Mouse (Mus musculus): Measurements from ENCODE around the gene Lyst. TPM values are rescaled to one million over a fixed set of nuclear protein-coding genes. Genes with fewer than 3 reads are reported as not detected.

The Lyst gene
- polyA plus RNA-seq, 1 experiment from 2014 or later: 1.1 TPM

DNA sequence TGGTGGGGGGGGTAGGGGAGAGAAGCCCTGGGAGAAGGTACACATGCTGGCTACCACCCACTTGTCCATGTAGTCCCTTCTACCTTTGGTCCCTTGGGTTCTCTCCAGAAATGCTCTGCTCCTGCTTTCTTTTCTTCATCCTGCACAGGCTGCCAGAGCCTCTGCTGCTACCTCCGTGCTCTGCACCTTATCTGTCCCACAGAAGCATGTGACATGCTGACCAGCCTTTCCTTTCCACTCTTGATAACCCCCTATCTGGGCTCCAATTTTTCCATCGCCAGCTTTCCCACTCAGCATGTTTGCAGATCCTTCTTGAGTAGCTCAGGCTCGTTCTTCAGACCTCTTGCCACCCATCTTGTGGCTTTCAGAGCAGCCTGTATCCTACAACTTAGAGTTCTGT lies 133.1 kb downstream of the Lyst start:
- ATAC-seq: no peak

DNA sequence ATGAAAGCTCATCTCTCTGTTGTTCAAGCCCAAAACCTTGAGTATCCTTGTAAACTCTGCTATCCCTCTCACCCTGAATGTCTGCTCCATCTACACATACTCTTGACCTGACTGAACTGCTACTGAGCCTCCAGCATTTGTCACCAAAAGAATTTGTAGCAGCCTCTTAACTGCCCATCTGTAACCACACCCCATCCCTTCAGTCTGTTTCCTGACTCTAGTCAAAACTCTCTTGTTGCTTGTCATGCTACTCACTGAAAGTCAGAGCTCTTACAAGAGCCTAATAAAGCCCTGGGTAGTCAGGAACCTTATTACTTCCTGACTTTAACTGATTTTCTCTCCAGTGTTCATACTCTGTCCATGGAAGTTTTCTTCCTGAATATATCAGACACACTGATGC lies 133.6 kb downstream of the Lyst start:
- H3K27me3 ChIP-seq (replicated peaks; ENCODE audit: control insufficient read depth, insufficient read depth, low read length): no peaks in the 10 kb centered on the region
- ATAC-seq: no peak
- TF ChIP-seq CTCF (IDR thresholded peaks at IDR 0.05; ENCODE audit: low read depth): no peak
- H3K27ac ChIP-seq (ENCODE audit: low read depth, low read length): no peak overlapping the region
- H3K4me3 ChIP-seq (ENCODE audit: low read depth, low read length): no peak overlapping the region
- no peak overlapping the region for H3K4me2 ChIP-seq (replicated peaks; ENCODE audit: low read depth)
- no peaks in the 10 kb centered on the region for H3K9me3 ChIP-seq (ENCODE audit: control insufficient read depth)
- H3K36me3 ChIP-seq (ENCODE audit: control insufficient read depth, insufficient read depth): no peaks in the 10 kb centered on the region
- no peak overlapping the region for H3K9ac ChIP-seq (ENCODE audit: low read depth, low read length)
- no peaks in the 10 kb centered on the region for H3K4me1 ChIP-seq (replicated peaks; ENCODE audit: control insufficient read depth, insufficient read depth, low read length)

More for the DNA sequence above, 133.1 kb downstream of the Lyst start:
- Histone ChIP-seq H3K4me1 (replicated peaks; ENCODE audit: control insufficient read depth, insufficient read depth, low read length) (no peaks in the 10 kb centered on the region), H3K4me3 (ENCODE audit: low read depth, low read length) (no peak overlapping the region), H3K27me3 (replicated peaks; ENCODE audit: control insufficient read depth, insufficient read depth, low read length) (no peaks in the 10 kb centered on the region), H3K4me2 (replicated peaks; ENCODE audit: low read depth) (no peak overlapping the region), H3K9me3 (ENCODE audit: control insufficient read depth) (no peaks in the 10 kb centered on the region), H3K36me3 (ENCODE audit: control insufficient read depth, insufficient read depth) (no peaks in the 10 kb centered on the region), H3K27ac (ENCODE audit: low read depth, low read length) (no peak overlapping the region), H3K9ac (ENCODE audit: low read depth, low read length) (no peak overlapping the region)
- 70% methylated on average over 3 of the region's 3 CpGs for WGBS
- TF ChIP-seq CTCF (IDR thresholded peaks at IDR 0.05; ENCODE audit: low read depth): no peak

DNA sequence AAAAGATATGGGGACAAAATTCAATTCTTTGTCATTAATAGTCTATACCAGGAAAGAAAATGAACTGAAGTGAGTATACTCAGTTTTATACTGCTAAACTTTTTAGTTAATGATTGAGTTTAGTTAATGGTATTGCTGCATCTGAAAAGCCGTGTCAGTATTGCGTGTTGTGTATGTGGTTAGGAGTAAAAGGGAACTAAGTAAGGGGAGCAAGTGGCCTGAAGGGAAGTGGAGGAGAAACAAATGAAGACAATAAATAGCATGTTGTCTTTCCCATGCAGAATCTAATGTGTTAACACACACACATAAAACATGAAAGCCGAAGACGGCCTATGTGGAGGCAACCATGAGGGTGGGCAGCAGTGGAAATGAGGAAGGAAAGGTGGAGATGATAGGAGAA lies 149.0 kb downstream of the Lyst start:
- TF ChIP-seq CTCF (IDR thresholded peaks at IDR 0.05; ENCODE audit: low read depth): no peak
- ATAC-seq: no peak
- no peaks in the 10 kb centered on the region for H3K9me3 ChIP-seq (ENCODE audit: control insufficient read depth)
- H3K9ac ChIP-seq (ENCODE audit: low read depth, low read length): no peak overlapping the region
- 0 out of 2 replicates have a peak, but pooled peaks cover 7% of the 10 kb centered on the region for H3K27me3 ChIP-seq (replicated peaks; ENCODE audit: control insufficient read depth, insufficient read depth, low read length)
- peaks cover 10% of the 10 kb centered on the region for H3K36me3 ChIP-seq (ENCODE audit: control insufficient read depth, insufficient read depth)
- H3K27ac ChIP-seq (ENCODE audit: low read depth, low read length): no peak overlapping the region
- H3K4me3 ChIP-seq (ENCODE audit: low read depth, low read length): no peak overlapping the region
- H3K4me2 ChIP-seq (replicated peaks; ENCODE audit: low read depth): no peak overlapping the region
- H3K4me1 ChIP-seq (replicated peaks; ENCODE audit: control insufficient read depth, insufficient read depth, low read length): no peaks in the 10 kb centered on the region
- WGBS: 97% methylated on average over 4 of the region's 4 CpGs

DNA sequence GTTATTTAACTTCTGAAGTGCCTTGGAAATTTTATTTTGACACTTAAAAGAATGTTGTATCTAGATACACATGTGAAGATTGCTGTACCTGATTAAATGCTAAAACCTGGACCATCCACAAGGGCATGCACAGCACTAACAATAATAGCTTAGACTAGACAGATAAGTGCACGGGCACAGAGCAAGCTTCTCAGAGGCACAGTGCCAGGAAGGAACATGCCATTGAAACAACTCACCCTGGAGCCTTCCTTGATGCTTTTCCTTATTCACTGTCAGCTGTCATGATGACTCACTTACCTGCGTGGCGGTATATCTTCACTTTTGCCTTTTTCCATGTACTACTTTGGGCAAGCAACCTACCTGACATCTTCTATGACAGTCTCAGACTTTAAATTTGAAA lies 155.7 kb downstream of the Lyst start:
- 78% methylated on average over 3 of the region's 3 CpGs for WGBS
- Histone ChIP-seq H3K9ac (ENCODE audit: low read depth, low read length) (no peak overlapping the region), H3K4me1 (replicated peaks; ENCODE audit: control insufficient read depth, insufficient read depth, low read length) (no peaks in the 10 kb centered on the region), H3K27ac (ENCODE audit: low read depth, low read length) (no peak overlapping the region), H3K4me2 (replicated peaks; ENCODE audit: low read depth) (no peak overlapping the region), H3K27me3 (replicated peaks; ENCODE audit: control insufficient read depth, insufficient read depth, low read length) (peaks cover 27% of the 10 kb centered on the region; the same call in 1 of the 2 replicates), H3K4me3 (ENCODE audit: low read depth, low read length) (no peak overlapping the region), H3K36me3 (ENCODE audit: control insufficient read depth, insufficient read depth) (peaks cover 10% of the 10 kb centered on the region), H3K9me3 (ENCODE audit: control insufficient read depth) (no peaks in the 10 kb centered on the region)
- no peak for TF ChIP-seq CTCF (IDR thresholded peaks at IDR 0.05; ENCODE audit: low read depth)
- no peak for ATAC-seq

DNA sequence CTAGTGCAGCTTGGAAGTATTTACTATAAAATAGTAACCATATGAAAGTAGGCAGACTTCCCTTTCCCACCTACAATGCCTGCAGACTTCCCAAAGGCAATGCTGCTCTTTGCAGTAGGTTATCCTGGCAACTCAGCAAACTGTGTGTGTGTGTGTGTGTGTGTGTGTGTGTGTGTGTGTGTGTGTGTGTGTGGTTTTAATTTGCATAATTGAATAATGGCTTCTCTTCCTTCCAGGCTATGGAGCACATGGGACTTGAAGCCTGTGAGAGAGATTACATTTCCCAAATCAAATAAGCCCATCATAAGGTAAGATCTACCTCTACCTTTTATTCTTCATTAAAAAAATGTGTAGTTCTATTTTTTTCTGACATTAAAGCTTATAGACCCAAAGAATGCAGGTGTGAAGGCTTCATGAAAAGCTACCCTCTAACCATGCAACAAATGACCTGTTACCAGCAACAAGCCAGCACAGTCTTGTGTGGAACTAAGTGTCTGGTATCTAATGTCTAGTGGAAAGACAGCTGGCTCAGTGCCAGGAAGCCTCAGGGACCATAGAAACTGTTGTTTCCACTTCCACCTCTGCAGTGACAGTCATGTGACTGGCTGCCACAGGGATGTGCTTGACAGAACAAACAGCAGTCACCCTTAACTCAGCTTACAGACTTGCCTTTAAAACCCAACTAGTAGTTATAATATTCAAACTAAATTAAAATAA lies 185.7 kb downstream of the Lyst start:
- no peaks in the 10 kb centered on the region for H3K27me3 ChIP-seq (replicated peaks; ENCODE audit: control insufficient read depth, insufficient read depth, low read length)
- H3K36me3 ChIP-seq (ENCODE audit: control insufficient read depth, insufficient read depth): 0 out of 2 replicates have a peak, but pooled peaks cover 4% of the 10 kb centered on the region
- H3K4me2 ChIP-seq (replicated peaks; ENCODE audit: low read depth): no peak overlapping the region
- no peak for TF ChIP-seq CTCF (IDR thresholded peaks at IDR 0.05; ENCODE audit: low read depth)
- no peak overlapping the region for H3K4me3 ChIP-seq (ENCODE audit: low read depth, low read length)
- H3K27ac ChIP-seq (ENCODE audit: low read depth, low read length): no peak overlapping the region
- no peaks in the 10 kb centered on the region for H3K9me3 ChIP-seq (ENCODE audit: control insufficient read depth)
- no peak overlapping the region for H3K9ac ChIP-seq (ENCODE audit: low read depth, low read length)
- no peaks in the 10 kb centered on the region for H3K4me1 ChIP-seq (replicated peaks; ENCODE audit: control insufficient read depth, insufficient read depth, low read length)
- no peak for ATAC-seq

DNA sequence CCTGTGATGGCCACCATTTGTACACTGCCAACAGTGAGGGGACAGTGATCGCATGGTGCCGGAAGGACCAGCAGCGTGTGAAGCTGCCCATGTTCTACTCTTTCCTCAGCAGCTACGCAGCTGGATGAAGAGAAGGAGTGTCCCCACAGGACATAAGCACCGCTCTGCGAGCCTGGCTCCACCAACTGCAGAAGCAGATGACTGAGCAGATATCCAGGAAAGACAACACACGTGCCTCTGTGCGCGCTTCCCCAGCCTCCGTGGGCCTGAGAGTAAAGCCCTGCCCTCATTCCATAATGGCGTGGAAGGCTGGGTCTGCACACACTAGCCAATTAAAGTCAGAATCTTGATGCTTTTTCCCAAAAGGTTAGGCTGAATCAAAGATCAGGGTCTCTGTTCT lies 186.9 kb downstream of the Lyst start:
- no peak for ATAC-seq
- Histone ChIP-seq H3K4me3 (ENCODE audit: low read depth, low read length) (no peak overlapping the region), H3K9me3 (ENCODE audit: control insufficient read depth) (no peaks in the 10 kb centered on the region), H3K27ac (ENCODE audit: low read depth, low read length) (no peak overlapping the region), H3K9ac (ENCODE audit: low read depth, low read length) (no peak overlapping the region), H3K4me1 (replicated peaks; ENCODE audit: control insufficient read depth, insufficient read depth, low read length) (no peaks in the 10 kb centered on the region), H3K27me3 (replicated peaks; ENCODE audit: control insufficient read depth, insufficient read depth, low read length) (no peaks in the 10 kb centered on the region), H3K4me2 (replicated peaks; ENCODE audit: low read depth) (no peak overlapping the region), H3K36me3 (ENCODE audit: control insufficient read depth, insufficient read depth) (0 out of 2 replicates have a peak, but pooled peaks cover 4% of the 10 kb centered on the region)
- TF ChIP-seq CTCF (IDR thresholded peaks at IDR 0.05; ENCODE audit: low read depth): no peak
- 92% methylated on average over 11 of the region's 11 CpGs for WGBS
